Mouse (Mus musculus) hindbrain, embryonic 10.5 days (tissue): ENCODE results near the gene Zfand6. TPM values are rescaled to one million over a fixed set of nuclear protein-coding genes. Genes with fewer than 3 reads are reported as not detected.

Experiments used
- DNase-seq: peaks from one replicate; pipeline ENCODE4 v3.0.0-alpha.2; 2017; ENCODE audit warnings: low spot score
- H3K27ac ChIP-seq: fragments of 300-500 bp; sonication (generic); 2 replicates; pipeline ENCODE4 v1.5.1; 2016; ENCODE audit warnings: mild to moderate bottlenecking, moderate library complexity
- H3K27me3 ChIP-seq: fragments of 300-500 bp; sonication (generic); 2 replicates; pipeline ENCODE4 v1.6.1; 2016; ENCODE audit warnings: mild to moderate bottlenecking; ENCODE audit not compliant: poor library complexity, insufficient read depth, severe bottlenecking
- H3K36me3 ChIP-seq: fragments of 300-500 bp; sonication (generic); 2 replicates; pipeline ENCODE4 v1.6.1; 2016; ENCODE audit warnings: mild to moderate bottlenecking, moderate library complexity
- H3K4me1 ChIP-seq: fragments of 300-500 bp; sonication (generic); replicated peaks from 2 replicates; pipeline ENCODE4 v1.6.1; 2016; ENCODE audit warnings: mild to moderate bottlenecking
- H3K4me3 ChIP-seq: fragments of 300-500 bp; sonication (generic); 2 replicates; pipeline ENCODE4 v1.5.1; 2016; ENCODE audit warnings: mild to moderate bottlenecking, moderate library complexity
- H3K9me3 ChIP-seq: fragments of 300-500 bp; sonication (generic); 2 replicates; pipeline ENCODE4 v1.6.1; 2016; ENCODE audit warnings: mild to moderate bottlenecking, moderate library complexity
- WGBS: fragments of 180-500 bp; shearing (Covaris S2); methylation state at CpG from one replicate; pipeline ENCODE4 v1.1.7; 2016; 5-methylcytosine and 5-hydroxymethylcytosine counted together
- polyA plus RNA-seq: library from polyadenylated mRNA; unstranded; fragments of >200 nt; fragmentation: Nextera tagmentation; extraction: Ambion mirVana; gene quantifications from 2 replicates; pipeline ENCODE4 v1.2.1, GENCODE M21; 2016

Gene Zfand6
- polyA plus RNA-seq, 1 experiment from 2014 or later, result 162 TPM

DNA sequence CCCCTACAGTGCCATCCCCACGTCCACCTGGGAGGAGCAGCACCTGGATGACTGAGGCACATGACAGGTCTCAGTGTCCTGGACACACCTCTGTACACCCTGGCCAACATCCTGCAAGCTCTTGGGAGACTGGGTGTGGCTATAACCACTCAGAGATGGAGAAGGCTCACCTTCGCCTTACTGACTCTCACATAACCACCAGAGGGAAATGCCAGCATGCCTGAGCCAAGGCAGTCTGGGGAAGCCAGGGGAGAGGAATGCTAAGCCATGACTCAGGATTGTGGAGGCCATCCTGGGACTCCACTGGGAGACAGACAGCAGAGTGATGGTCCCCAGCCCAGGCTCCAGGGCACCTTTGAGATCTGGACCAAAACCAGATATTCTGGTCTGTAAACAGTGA is 112.7 kb downstream of the Zfand6 start:
- Histone ChIP-seq H3K9me3 (no peaks in the 10 kb centered on the region), H3K27ac (no peak overlapping the region), H3K36me3 (no peaks in the 10 kb centered on the region), H3K27me3 (no peaks in the 10 kb centered on the region), H3K4me1 (0 out of 2 replicates have a peak, but pooled peaks cover 3% of the 10 kb centered on the region), H3K4me3 (no peak overlapping the region)
- DNase-seq, result no peak
- 85% methylated on average over 2 of the region's 2 CpGs for WGBS

DNA sequence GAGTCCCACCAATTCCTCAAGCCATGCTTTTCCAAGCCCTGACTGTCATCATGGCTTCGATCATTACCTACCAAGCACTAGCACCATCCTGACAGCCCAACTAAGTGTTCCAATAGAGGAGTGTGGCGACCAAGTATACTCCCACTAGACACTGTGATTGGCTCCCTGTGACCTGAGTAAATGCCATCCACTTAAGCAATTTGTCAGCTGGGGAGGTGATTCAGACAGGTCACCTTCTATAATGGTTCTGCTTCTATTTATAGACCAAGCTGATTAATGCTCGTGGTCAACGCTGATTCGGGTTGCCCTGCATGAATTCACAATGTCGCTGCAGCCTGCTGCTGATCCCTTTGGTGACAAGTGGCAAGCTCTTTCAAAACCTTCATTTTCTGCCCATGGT is 123.6 kb downstream of the Zfand6 start:
- no peak for DNase-seq
- 83% methylated on average over 6 of the region's 6 CpGs for WGBS

DNA sequence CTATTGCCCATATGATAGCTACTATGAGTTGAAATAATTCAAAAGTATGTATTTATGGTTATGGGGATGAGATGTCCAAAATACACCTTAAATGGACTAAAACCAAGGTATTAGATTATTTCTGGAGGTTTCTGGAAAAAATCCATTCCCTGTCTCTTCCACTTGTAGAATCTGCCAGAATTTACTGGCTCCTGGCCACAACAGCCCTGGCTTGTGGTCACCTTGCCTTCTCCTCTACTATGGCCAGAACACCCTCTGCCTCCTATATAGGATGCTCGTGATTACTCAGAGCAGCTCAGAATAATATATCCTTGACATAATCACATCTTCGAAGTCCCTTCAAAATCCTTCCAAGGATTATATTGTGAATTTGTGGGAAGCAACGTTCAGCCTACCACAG is 125.5 kb downstream of the Zfand6 start:
- Histone ChIP-seq H3K4me3 (no peak overlapping the region), H3K36me3 (no peaks in the 10 kb centered on the region), H3K27me3 (no peaks in the 10 kb centered on the region), H3K4me1 (no peaks in the 10 kb centered on the region), H3K27ac (no peak overlapping the region), H3K9me3 (no peaks in the 10 kb centered on the region)
- WGBS, result 82% methylated on average over 3 of the region's 3 CpGs
- no peak for DNase-seq

More for the DNA sequence above, 123.6 kb downstream of the Zfand6 start:
- Histone ChIP-seq H3K4me3 (no peak overlapping the region), H3K4me1 (no peaks in the 10 kb centered on the region), H3K27me3 (no peaks in the 10 kb centered on the region), H3K27ac (no peak overlapping the region), H3K9me3 (no peaks in the 10 kb centered on the region), H3K36me3 (no peaks in the 10 kb centered on the region)

Other genes with a start within 250 kb of the Zfand6 start
- 0.02 and 0.03 TPM in 2 replicates for gene Gm2115, start 161.0 kb downstream of the Zfand6 start, polyA plus RNA-seq
- gene Fah, start 83.2 kb downstream of the Zfand6 start, polyA plus RNA-seq, result 3.7 and 4.4 TPM in 2 replicates
- gene Olfr291, start 163.6 kb upstream of the Zfand6 start, polyA plus RNA-seq, result not detected in 2 replicates